Mouse (Mus musculus) embryo, embryonic 11.5 days (tissue): ENCODE data around the gene Elof1.

Experiments
- DNase-seq: peaks from one replicate; pipeline ENCODE4 v3.0.0-alpha.2; 2012; ENCODE audit warnings: low read depth, low spot score

Elof1 gene

DNA sequence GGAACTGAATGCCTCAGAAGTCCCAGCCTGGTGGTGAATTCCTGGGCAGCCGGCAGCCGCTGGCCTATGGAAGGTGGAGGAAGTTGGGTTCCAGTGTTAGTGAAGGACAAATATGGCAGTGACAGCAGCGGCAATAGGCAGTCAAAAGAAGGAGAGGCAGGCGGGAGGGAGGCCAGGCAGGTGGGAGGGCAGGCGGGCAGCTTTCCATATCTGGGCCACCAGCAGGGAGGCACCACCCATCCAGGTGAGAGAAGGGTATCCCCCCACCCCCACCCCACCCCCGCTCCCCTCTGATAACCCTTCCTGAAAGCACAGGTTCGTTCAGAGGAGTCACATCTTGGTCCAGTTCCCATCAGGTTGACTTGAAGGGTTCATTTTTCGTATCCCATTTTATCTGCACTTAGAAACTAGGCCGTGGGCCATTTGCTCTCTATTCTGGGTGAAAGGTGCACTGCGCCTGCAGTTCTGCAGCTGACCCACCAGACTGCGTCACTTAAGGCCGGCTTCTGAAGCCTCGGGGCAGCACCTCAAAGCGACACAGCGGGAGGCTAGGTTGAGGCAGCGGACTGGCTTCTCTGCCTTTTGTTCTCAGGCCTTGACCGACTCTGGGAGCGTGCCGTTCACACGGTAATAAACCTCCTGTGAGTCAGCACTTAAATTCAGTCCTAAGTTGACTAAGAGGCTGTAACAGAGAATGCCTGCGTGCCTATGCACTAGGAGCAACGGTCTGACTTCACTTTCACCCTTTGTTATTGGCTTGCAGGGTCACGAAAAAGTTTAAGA, 20.0 kb upstream of the Elof1 start:
- DNase-seq, result no peak

GRCm38 (mm10) chr9:22135644-22136390, 18.8 kb upstream of the Elof1 start, which contains the start of gene Acp5:
Gene Acp5 (minus strand): TSS chr9:22135711.
- DNase-seq, result no peak

- no peak for DNase-seq
Measured at GRCm38 (mm10) chr9:22134988-22135643, 18.1 kb upstream of the Elof1 start.

DNA sequence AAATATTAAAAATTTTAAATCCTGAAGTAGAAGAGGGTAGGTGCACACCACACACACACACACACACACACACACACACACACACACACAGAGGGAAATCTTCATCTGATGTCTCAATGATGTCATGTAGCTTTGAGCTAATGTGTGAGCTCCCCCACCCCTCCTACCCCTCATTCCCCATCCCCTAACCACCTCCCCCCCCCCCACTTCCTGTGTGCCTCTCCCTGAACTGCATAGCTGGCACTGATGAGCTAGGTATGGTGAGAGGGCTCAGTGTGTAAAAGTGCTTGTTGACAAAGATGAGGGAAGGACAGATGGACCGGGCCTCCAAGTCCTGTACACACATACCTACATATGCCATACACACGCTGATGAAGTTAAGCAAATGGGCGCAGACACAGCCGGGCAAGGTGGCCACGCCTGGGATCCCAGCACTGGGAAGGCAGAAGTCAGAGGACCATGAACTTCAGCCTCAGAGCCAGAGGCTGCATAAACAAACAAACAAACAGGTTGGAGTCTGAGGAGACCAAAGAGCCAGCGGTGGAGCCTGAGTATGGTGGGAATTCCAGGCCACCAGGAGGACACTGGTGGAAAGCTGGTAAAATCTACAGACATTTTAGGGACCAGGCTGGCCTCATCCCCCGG, 17.4 kb upstream of the Elof1 start:
- DNase-seq, result no peak

DNA sequence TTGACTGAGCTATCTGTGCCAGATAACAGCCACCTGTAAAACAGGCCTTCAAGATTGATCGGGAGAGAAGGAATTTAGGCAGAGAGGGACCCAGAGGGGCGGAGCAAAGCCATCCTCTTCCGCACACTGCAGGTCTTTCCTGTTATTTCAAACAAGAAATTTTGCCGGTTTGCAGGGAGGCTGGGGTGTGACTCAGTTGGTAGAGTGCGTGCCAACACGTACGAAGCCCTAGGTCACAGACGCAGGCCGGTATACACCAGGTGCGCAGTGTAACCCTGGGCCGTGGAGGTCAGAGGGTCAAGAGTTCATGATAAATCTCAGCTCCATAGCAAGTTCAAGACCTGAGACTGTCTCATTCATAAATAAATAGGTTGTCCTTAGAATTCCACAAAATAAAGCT, 15.2 kb upstream of the Elof1 start:
- DNase-seq, result no peak

GRCm38 (mm10) chr9:22131226-22131981, 14.4 kb upstream of the Elof1 start:
- no peak for DNase-seq

DNA sequence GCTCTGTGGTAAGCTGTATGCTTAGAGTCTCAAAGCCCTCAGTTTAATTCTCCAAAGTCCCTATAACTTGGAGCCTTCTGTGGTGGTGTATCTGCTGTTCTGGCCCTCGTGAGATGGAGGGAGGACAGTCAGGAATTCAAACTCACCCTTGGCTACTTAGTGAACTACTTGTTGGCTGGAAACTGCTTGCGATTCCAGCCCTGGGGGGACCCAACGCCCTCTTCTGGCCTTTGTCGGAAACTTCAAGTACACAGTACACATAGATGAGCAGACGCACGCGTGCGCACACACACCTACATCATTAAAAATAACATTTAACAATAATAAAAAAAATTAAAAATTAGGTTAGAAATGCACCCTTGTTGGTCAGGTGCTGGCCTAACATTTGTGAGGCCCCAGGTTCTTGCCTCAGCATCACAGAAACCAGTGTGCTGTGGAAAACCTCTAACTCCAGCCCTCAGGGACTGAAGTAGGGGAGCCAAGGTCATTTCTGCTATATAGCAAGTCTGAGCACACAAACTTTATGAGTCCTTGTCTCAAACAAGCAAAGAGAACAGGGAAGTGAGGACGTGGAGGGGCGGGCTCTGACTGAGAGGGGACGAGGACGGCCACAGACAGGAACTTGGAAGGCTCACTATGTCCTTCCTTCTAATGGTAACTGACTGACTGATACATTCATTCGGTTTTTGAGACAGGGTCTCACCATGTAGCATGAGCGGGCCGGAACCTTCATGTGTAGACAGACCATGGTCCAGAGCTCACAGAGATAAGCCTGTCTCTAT, 8.5 kb upstream of the Elof1 start:
- no peak for DNase-seq

GRCm38 (mm10) chr9:22124169-22124568, 7.2 kb upstream of the Elof1 start:
- DNase-seq, result no peak

- DNase-seq, result no peak
Measured at GRCm38 (mm10) chr9:22123069-22123609, 6.2 kb upstream of the Elof1 start.

DNA sequence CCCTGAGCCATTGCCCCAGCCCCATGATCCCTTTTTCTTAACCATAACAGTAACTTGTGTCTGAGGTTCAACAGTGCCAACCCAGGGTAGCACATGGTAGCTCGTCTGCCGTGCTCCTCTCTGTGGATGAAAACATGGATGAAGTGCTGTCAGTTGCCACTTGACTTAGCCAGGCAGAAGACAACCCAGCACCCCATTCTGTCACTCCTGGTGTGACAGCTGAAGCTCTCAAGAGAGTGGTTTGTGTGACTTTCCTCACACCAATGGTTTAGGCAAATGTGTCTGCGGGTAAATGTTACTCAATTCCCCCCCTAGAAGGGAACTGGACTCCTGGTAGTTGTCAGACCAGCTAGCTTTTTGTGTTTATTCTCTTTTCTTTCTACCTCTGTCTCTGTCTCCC, 5.0 kb upstream of the Elof1 start:
- no peak for DNase-seq

DNA sequence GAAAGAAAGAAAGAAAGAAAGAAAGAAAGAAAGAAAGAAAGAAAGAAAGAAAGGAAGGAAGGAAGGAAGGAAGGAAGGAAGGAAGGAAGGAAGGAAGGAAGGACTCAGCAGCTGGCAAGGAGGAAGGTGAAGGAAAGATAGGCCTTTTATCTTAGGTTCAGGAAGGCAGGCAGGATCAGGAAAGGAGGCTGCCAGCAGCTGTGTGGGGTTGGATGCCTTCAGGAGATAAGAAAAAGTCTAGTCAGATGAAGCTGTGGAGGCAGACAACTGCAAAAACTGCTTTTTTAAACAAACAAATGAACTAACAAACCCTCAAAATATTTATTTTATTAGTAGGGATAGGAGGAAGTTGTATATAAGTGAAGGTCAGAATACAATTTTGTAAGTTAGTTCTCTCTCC, 4.6 kb upstream of the Elof1 start:
- no peak for DNase-seq

- no peak for DNase-seq
Measured at GRCm38 (mm10) chr9:22119543-22119942, 2.6 kb upstream of the Elof1 start.

DNA sequence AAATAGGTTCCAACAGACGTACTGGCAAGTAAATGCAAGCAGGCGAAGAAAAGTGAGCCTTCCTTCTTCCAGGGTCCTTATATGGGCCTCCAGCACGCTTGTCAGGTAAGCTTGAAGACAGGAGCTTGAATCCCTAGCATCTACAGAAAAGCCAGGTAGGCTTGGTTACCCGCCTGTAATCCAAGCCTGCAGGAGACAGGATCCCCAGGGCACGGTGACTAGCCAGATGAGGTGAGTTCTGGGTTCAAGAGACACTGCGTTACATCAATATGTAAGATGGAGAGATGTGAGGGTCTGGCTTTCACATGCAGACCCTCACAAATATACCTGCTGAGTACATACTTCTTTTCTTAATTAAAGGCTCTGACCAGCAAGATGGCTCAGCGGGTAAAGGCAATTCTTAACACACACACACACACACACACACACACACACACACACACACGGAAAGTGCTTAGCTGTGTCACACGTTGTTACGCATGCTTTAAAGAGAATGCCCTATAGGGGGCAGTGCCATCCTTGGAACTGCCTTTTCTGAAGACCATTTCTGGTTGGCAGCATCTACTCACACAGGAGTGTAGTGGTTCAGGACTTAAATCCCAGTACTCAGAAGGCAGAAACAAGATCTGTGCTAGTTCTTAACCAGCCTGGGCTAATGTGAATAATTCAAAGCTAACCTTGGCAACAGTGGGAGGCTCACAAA, 933 bp upstream of the Elof1 start:
- DNase-seq, result no peak

DNA sequence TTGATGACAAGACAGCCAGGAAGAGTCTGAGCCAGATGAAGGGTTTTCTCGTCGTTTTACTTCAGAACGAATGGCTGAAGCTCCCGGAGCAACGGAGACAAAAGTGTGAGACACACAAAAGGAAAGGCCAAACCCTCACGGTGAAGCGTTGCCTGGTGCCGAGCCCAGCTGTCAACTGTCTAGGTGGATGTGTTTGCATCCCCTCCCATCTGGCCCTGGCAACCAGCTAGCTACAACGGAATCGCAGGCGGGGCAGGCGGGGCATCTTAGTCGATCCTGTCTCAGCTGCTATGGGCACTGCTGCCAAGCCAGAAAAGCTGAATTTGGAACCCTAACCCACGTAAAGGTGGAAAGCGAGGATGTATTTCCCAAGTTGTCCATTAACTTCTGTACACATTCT, 886 bp downstream of the Elof1 start:
- DNase-seq, result no peak

- DNase-seq, result no peak
Measured at GRCm38 (mm10) chr9:22115635-22116034, 1.3 kb downstream of the Elof1 start.

GRCm38 (mm10) chr9:22108194-22108593, 8.8 kb downstream of the Elof1 start:
- DNase-seq, result no peak

DNA sequence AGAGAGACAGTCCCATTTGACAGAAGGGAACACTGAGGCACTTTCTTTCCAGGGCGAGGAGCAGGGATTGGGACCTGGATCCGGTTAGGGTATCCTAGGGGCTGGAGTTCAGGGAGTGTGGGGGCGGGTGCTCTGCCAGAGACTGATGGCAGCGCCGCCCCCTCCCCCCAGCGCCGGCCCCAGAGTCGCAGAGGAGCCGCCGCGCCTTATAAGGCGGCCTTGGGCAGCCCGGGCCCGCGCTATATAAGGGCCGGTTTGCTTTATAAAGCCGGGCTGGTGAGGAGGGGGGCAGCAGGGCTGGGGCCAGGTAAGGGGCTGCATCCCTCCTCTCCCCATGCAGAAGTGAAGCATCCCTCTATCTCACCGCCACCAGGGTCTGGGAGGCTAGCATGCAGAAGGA, 17.1 kb downstream of the Elof1 start:
- no peak for DNase-seq

DNA sequence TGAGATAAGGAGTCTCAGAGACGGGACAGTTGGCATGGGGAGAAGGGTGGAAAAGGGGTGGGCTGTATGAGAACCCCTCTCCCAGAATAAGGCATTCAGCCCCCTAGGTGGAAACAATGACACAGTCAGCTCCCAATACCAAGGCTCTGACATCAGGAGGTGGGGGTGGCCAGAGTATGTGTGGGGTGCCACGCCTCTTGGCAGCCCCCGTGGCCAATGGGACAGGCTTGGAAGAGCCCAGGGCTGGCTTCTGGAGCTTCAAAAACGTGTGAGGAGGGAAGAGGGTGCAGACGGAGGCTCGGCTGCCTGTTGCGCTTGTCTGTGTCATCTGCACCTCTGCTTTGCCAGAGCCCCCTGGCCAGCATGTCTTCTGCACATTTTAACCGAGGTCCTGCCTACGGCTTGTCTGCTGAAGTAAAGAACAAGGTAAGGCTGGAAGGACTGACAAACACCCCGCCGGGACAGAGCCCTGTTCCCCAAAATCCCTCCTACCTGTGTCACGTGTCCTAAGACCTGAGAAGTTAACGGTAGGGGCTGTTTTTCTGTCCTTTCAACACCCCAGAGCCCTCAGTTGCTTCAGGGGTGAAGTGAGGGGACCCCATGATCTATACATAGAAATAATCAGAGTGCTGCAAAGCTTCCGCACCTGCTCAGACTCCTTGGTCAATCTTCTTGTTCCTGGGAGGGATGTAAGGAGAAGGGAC, 17.8 kb downstream of the Elof1 start, which contains the start of gene Cnn1:
TSS of gene Cnn1 (plus strand) at position 224 of the 704 bp plus-strand sequence.
- no peak for DNase-seq

GRCm38 (mm10) chr9:22095854-22096307, 21.1 kb downstream of the Elof1 start:
- DNase-seq, result peak; percentile 54
